Mouse (Mus musculus) kidney, postnatal 36 days (tissue): Measurements from ENCODE around the gene Gm45711.

ENCODE experiments used
- DNase-seq, 2 experiments: peaks; one replicate each; pipeline ENCODE4 v3.0.0; 2021 to 2022; ENCODE audit warnings: mixed read lengths in 2 of 2

Gene Gm45711

GRCm38 (mm10) chr8:104234573-104234972 lies 75.3 kb downstream of the Gm45711 start:
- no peak for DNase-seq

GRCm38 (mm10) chr8:104232919-104233318 lies 77.0 kb downstream of the Gm45711 start:
- no peak for DNase-seq

DNA sequence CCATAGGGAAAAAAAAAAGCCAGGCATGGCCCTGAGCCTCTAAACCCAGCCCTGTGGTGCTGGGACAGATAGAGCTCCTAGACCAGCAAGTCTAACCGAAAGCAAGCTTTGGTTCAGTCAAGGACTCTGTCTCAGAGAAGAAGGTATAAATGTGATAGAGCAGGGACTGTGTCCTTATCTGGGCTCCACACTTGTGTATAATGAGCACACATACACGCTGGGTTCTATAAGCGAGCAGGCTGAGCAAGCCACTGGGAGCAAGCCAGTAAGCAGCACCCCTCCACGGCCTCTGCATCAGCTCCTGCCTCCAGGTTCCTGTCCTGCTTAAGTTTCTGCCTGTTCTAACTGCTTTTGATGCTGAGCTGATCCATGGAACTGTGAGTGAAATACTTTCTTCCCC lies 77.8 kb downstream of the Gm45711 start:
- DNase-seq = no peak
